Mouse (Mus musculus) inflammation-experienced regulatory T-cells, adult 6 months (primary cell): Measurements from ENCODE around the gene Fxyd1. TPM values are rescaled to one million over a fixed set of nuclear protein-coding genes. Genes with fewer than 3 reads are reported as not detected.

Experiments
- ATAC-seq: one replicate; pipeline ENCODE4 v1.8.0; 2017
- polyA plus RNA-seq, 3 experiments: library from polyadenylated mRNA; unstranded; fragments of 100-300 nt; shearing (Covaris generic); gene quantifications; one replicate each; pipeline ENCODE4 v1.2.1; 2017

Gene Fxyd1
- polyA plus RNA-seq, 3 experiments from 2014 or later = 0.85 TPM; not detected in 2

GRCm38 (mm10) chr7:31077470-31077869 is 20.5 kb upstream of the Fxyd1 start:
- ATAC-seq = no peak

GRCm38 (mm10) chr7:31076492-31076891 is 19.5 kb upstream of the Fxyd1 start, which contains the start of gene Fxyd3:
Gene Fxyd3, minus strand, starts transcription at chr7:31076704.
- ATAC-seq = no peak

GRCm38 (mm10) chr7:31074713-31075069 is 17.7 kb upstream of the Fxyd1 start:
- no peak for ATAC-seq

- no peak for ATAC-seq
These were observed 17.2 kb upstream of the Fxyd1 start for GRCm38 (mm10) chr7:31074061-31074712.

GRCm38 (mm10) chr7:31073546-31073945 is 16.5 kb upstream of the Fxyd1 start:
- ATAC-seq = no peak

GRCm38 (mm10) chr7:31072326-31072725 is 15.3 kb upstream of the Fxyd1 start:
- ATAC-seq = no peak

GRCm38 (mm10) chr7:31070324-31070723 is 13.3 kb upstream of the Fxyd1 start:
- ATAC-seq = no peak

- no peak for ATAC-seq
These were observed 12.5 kb upstream of the Fxyd1 start for GRCm38 (mm10) chr7:31069491-31069890.

GRCm38 (mm10) chr7:31067836-31068235 is 10.8 kb upstream of the Fxyd1 start:
- ATAC-seq = no peak

- ATAC-seq = no peak
These were observed 6.1 kb upstream of the Fxyd1 start for GRCm38 (mm10) chr7:31063074-31063560.

GRCm38 (mm10) chr7:31060621-31061010 is 3.6 kb upstream of the Fxyd1 start:
- ATAC-seq = no peak

GRCm38 (mm10) chr7:31059919-31060620 is 3.1 kb upstream of the Fxyd1 start:
- no peak for ATAC-seq

- ATAC-seq = peak; percentile 75
These were observed 2.1 kb upstream of the Fxyd1 start, which contains the start of gene Lgi4 for GRCm38 (mm10) chr7:31059108-31059507. Gene Lgi4, plus strand, starts transcription at chr7:31059342.

- ATAC-seq = no peak
These were observed 1.2 kb upstream of the Fxyd1 start for GRCm38 (mm10) chr7:31058211-31058610.

- no peak for ATAC-seq
These were observed 731 bp upstream of the Fxyd1 start for GRCm38 (mm10) chr7:31057730-31058129.

- ATAC-seq = no peak
These were observed 551 bp downstream of the Fxyd1 start for GRCm38 (mm10) chr7:31056448-31056847.

- ATAC-seq = no peak
These were observed 1.1 kb downstream of the Fxyd1 start for GRCm38 (mm10) chr7:31055883-31056282.

- no peak for ATAC-seq
These were observed 1.6 kb downstream of the Fxyd1 start for GRCm38 (mm10) chr7:31055354-31055824.

- ATAC-seq = no peak
These were observed 2.2 kb downstream of the Fxyd1 start for GRCm38 (mm10) chr7:31054661-31055320.

GRCm38 (mm10) chr7:31053882-31054447 is 3.0 kb downstream of the Fxyd1 start:
- ATAC-seq = no peak

GRCm38 (mm10) chr7:31052636-31053434 is 4.2 kb downstream of the Fxyd1 start:
- ATAC-seq = peak; percentile 9

- no peak for ATAC-seq
These were observed 4.8 kb downstream of the Fxyd1 start for GRCm38 (mm10) chr7:31052251-31052635.
